Mouse (Mus musculus) bone marrow macrophage, adult 2 months (primary cell): ENCODE results near the gene Tstd1. TPM values are rescaled to one million over a fixed set of nuclear protein-coding genes. Genes with fewer than 3 reads are reported as not detected.
A peak's percentile ranks its signal among the peaks of the same experiment; 100 is the strongest.

Experiments used
- H3K27ac ChIP-seq: 2 replicates; pipeline ENCODE4 v1.5.1; 2012; ENCODE audit warnings: low read depth, low read length; ENCODE audit not compliant: insufficient read depth
- H3K4me1 ChIP-seq: 2 replicates; pipeline ENCODE4 v1.6.1; 2012; ENCODE audit warnings: low read length; ENCODE audit not compliant: control insufficient read depth, insufficient read depth
- H3K4me3 ChIP-seq: 2 replicates; pipeline ENCODE4 v1.5.1; 2012; ENCODE audit warnings: mild to moderate bottlenecking, low read length, moderate library complexity; ENCODE audit not compliant: insufficient read depth
- CTCF ChIP-seq: IDR thresholded peaks from 2 replicates; pipeline ENCODE4 v1.5.1; 2012; ENCODE audit warnings: low read depth, mild to moderate bottlenecking, low read length, moderate library complexity
- POLR2A ChIP-seq: IDR thresholded peaks from 2 replicates; pipeline ENCODE4 v1.6.1; 2012; ENCODE audit warnings: mild to moderate bottlenecking, low read depth, low read length, borderline replicate concordance
- polyA plus RNA-seq: library from polyadenylated mRNA; stranded (reverse); fragments of >200 nt; gene quantifications from 2 replicates; pipeline ENCODE4 v1.2.4, GENCODE M21; 2012; ENCODE audit not compliant: missing spikeins, insufficient read depth, insufficient read length

Tstd1 gene
- polyA plus RNA-seq, 1 experiment: 7.7 TPM

- TF ChIP-seq POLR2A (no peak), CTCF (no peak)
- Histone ChIP-seq H3K4me3 (no peak overlapping the region), H3K4me1 (peaks cover 27% of the 10 kb centered on the region), H3K27ac (no peak overlapping the region)
Observed at GRCm38 (mm10) chr1:171385171-171385570, 33.5 kb upstream of the Tstd1 start.

GRCm38 (mm10) chr1:171387099-171387498 lies 31.6 kb upstream of the Tstd1 start:
- H3K27ac ChIP-seq: no peak overlapping the region
- H3K4me1 ChIP-seq: peaks cover 32% of the 10 kb centered on the region
- H3K4me3 ChIP-seq: no peak overlapping the region
- TF ChIP-seq POLR2A (no peak), CTCF (peak; percentile 54)

- Histone ChIP-seq H3K27ac (peak within 1 kb of the TSS; percentile 96), H3K4me3 (peak within 1 kb of the TSS; percentile 85), H3K4me1 (peaks cover 32% of the 10 kb centered on the region)
- TF ChIP-seq POLR2A: no peak
- TF ChIP-seq CTCF: no peak
Observed at GRCm38 (mm10) chr1:171388376-171389102, 30.1 kb upstream of the Tstd1 start, which contains the start of gene Arhgap30. TSS of gene Arhgap30 (plus strand) at chr1:171388954.

- TF ChIP-seq CTCF (no peak), POLR2A (no peak)
- Histone ChIP-seq H3K27ac (peak overlapping the region; percentile 96), H3K4me3 (peak overlapping the region; percentile 85), H3K4me1 (peaks cover 38% of the 10 kb centered on the region)
Observed at GRCm38 (mm10) chr1:171390101-171390500, 28.6 kb upstream of the Tstd1 start.

- peaks cover 10% of the 10 kb centered on the region for H3K4me1 ChIP-seq
- no peak for TF ChIP-seq POLR2A
- no peak for TF ChIP-seq CTCF
Observed at GRCm38 (mm10) chr1:171401821-171402220, 16.9 kb upstream of the Tstd1 start.

GRCm38 (mm10) chr1:171402991-171403390 lies 15.7 kb upstream of the Tstd1 start:
- Histone ChIP-seq H3K4me1 (peaks cover 5% of the 10 kb centered on the region), H3K27ac (no peak overlapping the region), H3K4me3 (no peak overlapping the region)
- TF ChIP-seq POLR2A: no peak
- TF ChIP-seq CTCF: no peak

More at GRCm38 (mm10) chr1:171401821-171402220, 16.9 kb upstream of the Tstd1 start:
- Histone ChIP-seq H3K4me3 (no peak overlapping the region), H3K27ac (no peak overlapping the region)

GRCm38 (mm10) chr1:171407263-171407662 lies 11.4 kb upstream of the Tstd1 start:
- no peak for TF ChIP-seq POLR2A
- no peak for TF ChIP-seq CTCF
- H3K4me3 ChIP-seq: no peak overlapping the region

GRCm38 (mm10) chr1:171410231-171410630 lies 8.4 kb upstream of the Tstd1 start:
- H3K4me1 ChIP-seq: peaks cover 24% of the 10 kb centered on the region
- no peak overlapping the region for H3K4me3 ChIP-seq
- H3K27ac ChIP-seq: peak overlapping the region; percentile 89
- TF ChIP-seq CTCF: no peak
- TF ChIP-seq POLR2A: no peak

More at GRCm38 (mm10) chr1:171407263-171407662, 11.4 kb upstream of the Tstd1 start:
- Histone ChIP-seq H3K27ac (no peak overlapping the region), H3K4me1 (peaks cover 17% of the 10 kb centered on the region)

GRCm38 (mm10) chr1:171410947-171411484 lies 7.7 kb upstream of the Tstd1 start, which contains the start of gene Usf1:
TSS of gene Usf1 (plus strand) at chr1:171411313.
- Histone ChIP-seq H3K27ac (peak within 1 kb of the TSS; percentile 89), H3K4me1 (peaks cover 24% of the 10 kb centered on the region), H3K4me3 (peak within 1 kb of the TSS; percentile 71)
- TF ChIP-seq POLR2A: no peak
- no peak for TF ChIP-seq CTCF

GRCm38 (mm10) chr1:171411492-171411941 lies 7.2 kb upstream of the Tstd1 start:
- H3K4me1 ChIP-seq: peaks cover 24% of the 10 kb centered on the region
- peak overlapping the region; percentile 71 for H3K4me3 ChIP-seq
- TF ChIP-seq CTCF (no peak), POLR2A (no peak)
- peak overlapping the region; percentile 89 for H3K27ac ChIP-seq
